Comparison of ENCODE assay signal across 26 mouse cellular contexts in the genomic region with DNA sequence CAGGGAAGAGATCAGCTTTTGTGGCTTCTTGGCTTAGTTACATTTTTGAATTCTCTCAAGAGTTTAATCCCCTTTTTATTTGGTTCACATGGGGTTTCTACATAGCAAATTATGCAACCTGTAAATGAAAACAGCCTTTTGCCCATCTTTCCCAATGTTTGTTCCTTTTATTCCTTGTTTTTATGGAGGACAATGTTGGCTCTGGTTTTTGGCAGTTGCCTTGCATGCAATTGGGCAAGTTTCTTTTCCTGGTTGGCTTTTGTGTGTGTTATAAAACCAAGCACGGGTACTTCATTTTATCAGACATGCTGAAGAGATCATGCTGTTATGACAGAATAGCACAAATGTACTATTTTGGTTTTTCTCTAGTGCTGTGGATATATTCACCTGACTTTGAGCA. TPM values are rescaled to one million over a fixed set of nuclear protein-coding genes. Genes with fewer than 3 reads are reported as not detected.
A peak's percentile ranks its signal among the peaks of the same experiment; 100 is the strongest.
DNase-seq lines count a peak whose midpoint lies in the region; ATAC-seq and TF ChIP-seq lines count a peak whose summit lies in the region.
"Had no signal": no experiment of that assay in that cellular context is flagged by ENCODE, and none has a peak within 500 bp of the region (broad histone marks: within the 10 kb centered on the region; RNA-seq: fewer than 3 reads in every experiment).

No protein-coding gene starts in this region.

- no peak overlapping the region for H3K4me3 ChIP-seq in left cerebral cortex, adult 2 months
- no peak overlapping the region for H3K4me3 ChIP-seq in midbrain, embryonic 13.5 days (replicated peaks)
- H3K4me3 ChIP-seq in midbrain, embryonic 15.5 days, result no peak overlapping the region
- H3K4me3 ChIP-seq in heart, embryonic 10.5 days, result no peak overlapping the region
- H3K4me3 ChIP-seq: embryonic facial prominence, embryonic 12.5 days; heart, adult 2 months; limb, embryonic 12.5 days; liver, embryonic 13.5 days; neural tube, embryonic 12.5 days had no signal

- peaks cover 55% of the 10 kb centered on the region for H3K36me3 ChIP-seq in midbrain, embryonic 13.5 days
- peaks cover 8% of the 10 kb centered on the region; the same call in 1 of the 2 replicates for H3K36me3 ChIP-seq in midbrain, embryonic 15.5 days (replicated peaks)
- no peaks in the 10 kb centered on the region for H3K36me3 ChIP-seq in heart, embryonic 10.5 days
- H3K36me3 ChIP-seq: embryonic facial prominence, embryonic 12.5 days; limb, embryonic 12.5 days; liver, embryonic 13.5 days had no signal

- H3K27me3 ChIP-seq in midbrain, embryonic 13.5 days, result no peaks in the 10 kb centered on the region
- H3K27me3 ChIP-seq in midbrain, embryonic 15.5 days (replicated peaks), result no peaks in the 10 kb centered on the region
- peaks cover 9% of the 10 kb centered on the region; the same call in 1 of the 2 replicates for H3K27me3 ChIP-seq in heart, embryonic 10.5 days (ENCODE audit: insufficient read depth, poor library complexity, severe bottlenecking)
- H3K27me3 ChIP-seq: embryonic facial prominence, embryonic 12.5 days; limb, embryonic 12.5 days; liver, embryonic 13.5 days; neural tube, embryonic 12.5 days had no signal

- ATAC-seq in frontal cortex, adult (ENCODE audit: low TSS enrichment), result peak; percentile 4; the same call in 1 of the 2 replicates
- no peak for ATAC-seq in midbrain, embryonic 13.5 days
- no peak for ATAC-seq in midbrain, embryonic 15.5 days (replicated peaks)
- ATAC-seq: activated CD4-positive, CD25-positive, alpha-beta regulatory T cell, adult 4 months had no signal

- intact Hi-C loops in left cerebral cortex, adult 2 months (cut with DNase I), result no loop called here

- no peak overlapping the region for H3K4me2 ChIP-seq in midbrain, embryonic 13.5 days (replicated peaks)
- H3K4me2 ChIP-seq in midbrain, embryonic 15.5 days, result no peak overlapping the region
- H3K4me2 ChIP-seq: embryonic facial prominence, embryonic 12.5 days; hindbrain, embryonic 14.5 days; limb, embryonic 12.5 days; liver, embryonic 13.5 days; lung, embryonic 14.5 days; midbrain, embryonic 11.5 days; neural tube, embryonic 12.5 days had no signal

- no peak for TF ChIP-seq CTCF in left cerebral cortex, adult 2 months (IDR thresholded peaks at IDR 0.05)

- no peak overlapping the region for H3K9ac ChIP-seq in midbrain, embryonic 13.5 days (replicated peaks)
- H3K9ac ChIP-seq in midbrain, embryonic 15.5 days, result no peak overlapping the region
- H3K9ac ChIP-seq: embryonic facial prominence, embryonic 12.5 days; hindbrain, embryonic 14.5 days; limb, embryonic 12.5 days; liver, embryonic 13.5 days; lung, embryonic 14.5 days; neural tube, embryonic 12.5 days had no signal

- H3K4me1 ChIP-seq in midbrain, embryonic 13.5 days (replicated peaks), result peaks cover 35% of the 10 kb centered on the region
- peaks cover 24% of the 10 kb centered on the region for H3K4me1 ChIP-seq in midbrain, embryonic 15.5 days
- peaks cover 8% of the 10 kb centered on the region for H3K4me1 ChIP-seq in heart, embryonic 10.5 days
- H3K4me1 ChIP-seq: embryonic facial prominence, embryonic 12.5 days; liver, embryonic 13.5 days had no signal

- DNase-seq in frontal cortex, postnatal 36 days (ENCODE audit: low spot score in 2 of 2), result no peak
- no peak for DNase-seq in left cerebral cortex, adult 2 months (ENCODE audit: extremely low spot score in 1 of 2, low spot score in 2 of 2)
- DNase-seq in left cerebral cortex, adult 8-10 months (ENCODE audit: low spot score in 2 of 2), result no peak
- peak; percentile 34 for DNase-seq in skeletal muscle tissue, adult 2 months (ENCODE audit: low read depth, low spot score)
- DNase-seq in heart, embryonic 10.5 days (ENCODE audit: low spot score), result no peak
- DNase-seq: adrenal gland, postnatal 10 days; cerebellum, adult 2 months; cerebellum, postnatal 25 days; gastrocnemius, postnatal 25 days; heart, adult 2 months; kidney, adult 9 months; kidney, postnatal 25 days; liver, embryonic 13.5 days; lung, embryonic 14.5 days; retina, postnatal 1 day; right cerebral cortex, postnatal 25 days had no signal

- WGBS in midbrain, embryonic 13.5 days, result 86% methylated on average over 1 of the region's 1 CpGs
- WGBS in midbrain, embryonic 15.5 days, result 65% methylated on average over 1 of the region's 1 CpGs
- 87% methylated on average over 1 of the region's 1 CpGs for WGBS in heart, embryonic 10.5 days

- no peaks in the 10 kb centered on the region for H3K9me3 ChIP-seq in midbrain, embryonic 13.5 days
- no peaks in the 10 kb centered on the region for H3K9me3 ChIP-seq in midbrain, embryonic 15.5 days
- H3K9me3 ChIP-seq in heart, embryonic 10.5 days, result no peaks in the 10 kb centered on the region
- H3K9me3 ChIP-seq: embryonic facial prominence, embryonic 12.5 days; limb, embryonic 12.5 days; liver, embryonic 13.5 days; neural tube, embryonic 12.5 days had no signal

- H3K27ac ChIP-seq in left cerebral cortex, adult 2 months, result peak overlapping the region; percentile 40
- 0 out of 2 replicates have a peak overlapping the region, but pooled peaks have one; percentile 37 for H3K27ac ChIP-seq in midbrain, embryonic 13.5 days
- H3K27ac ChIP-seq in midbrain, embryonic 15.5 days, result no peak overlapping the region
- H3K27ac ChIP-seq in heart, embryonic 10.5 days, result no peak overlapping the region
- H3K27ac ChIP-seq: embryonic facial prominence, embryonic 12.5 days; heart, adult 2 months; hindbrain, embryonic 14.5 days; limb, embryonic 12.5 days; liver, embryonic 13.5 days; neural tube, embryonic 12.5 days had no signal

RNA-seq across cellular contexts. Expression of a gene that starts 30.7 kb away (rescaled TPM):
- total RNA-seq in left cerebral cortex, adult 2 months (2021), result 100 to 1,000 TPM; 118 to 121 TPM
- 100 to 1,000 TPM; 119 to 131 (median 123) TPM for total RNA-seq in left cerebral cortex, adult 8-10 months (2022)
- polyA plus RNA-seq in midbrain, embryonic 13.5 days (2015; fragmentation: Nextera tagmentation; extraction: Ambion mirVana), result 31.3 and 33.5 TPM in 2 replicates
- polyA plus RNA-seq in midbrain, embryonic 15.5 days (2015; fragmentation: Nextera tagmentation; extraction: Ambion mirVana), result 50.3 and 52.6 TPM in 2 replicates
- 1.3 and 1.8 TPM in 2 replicates for polyA plus RNA-seq in heart, embryonic 10.5 days (2016; fragmentation: Nextera tagmentation; extraction: Ambion mirVana)
- total RNA-seq: MEL had no signal
- polyA plus RNA-seq: activated CD4-positive, CD25-positive, alpha-beta regulatory T cell, adult 4 months had no signal

Comparison
In these comparisons a context has a peak if more than half of its experiments do, and no peak if none do; other contexts are left out.
1. H3K27ac ChIP-seq: peak in left cerebral cortex, adult 2 months (single experiment) and midbrain, embryonic 13.5 days (single experiment); none in midbrain, embryonic 15.5 days (single experiment) and heart, embryonic 10.5 days (single experiment).
2. RNA of a gene that starts 30.7 kb away (polyA plus RNA-seq): 50.3 to 52.6 TPM in midbrain, embryonic 15.5 days and 31.3 to 33.5 TPM in midbrain, embryonic 13.5 days; 1.3 to 1.8 TPM in heart, embryonic 10.5 days; every median in the first group is over 10 times any median in the second.